In the genomic region with DNA sequence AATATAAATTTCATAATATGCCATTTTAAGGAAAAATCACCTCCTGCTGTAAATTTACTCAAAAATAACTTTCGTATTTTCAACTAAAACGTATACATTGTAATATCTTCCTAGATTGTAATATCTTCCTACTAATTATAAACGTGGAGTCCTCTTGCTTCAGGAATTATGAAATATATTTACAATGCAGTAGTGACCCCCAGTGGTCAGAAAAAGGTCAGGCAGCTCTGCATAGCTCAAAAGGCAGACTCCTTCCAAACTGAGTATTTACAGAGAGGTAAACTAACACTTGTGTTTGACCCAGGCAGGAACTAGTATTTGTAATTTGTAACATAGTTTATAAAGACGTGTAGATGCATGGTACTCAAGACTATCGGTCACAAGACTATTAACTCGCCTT, we compare ENCODE assay signal across 7 mouse cellular contexts. TPM values are rescaled to one million over a fixed set of nuclear protein-coding genes. Genes with fewer than 3 reads are reported as not detected.
DNase-seq lines count a peak whose midpoint lies in the region; ATAC-seq and TF ChIP-seq lines count a peak whose summit lies in the region.

No protein-coding gene starts in this region.

- WGBS in lung, embryonic 14.5 days = 14% methylated on average over 6 of the region's 6 CpGs

- H3K27ac ChIP-seq in lung, embryonic 14.5 days (ENCODE audit: low read depth) = no peak overlapping the region

- peak; percentile 77 for TF ChIP-seq CTCF in lung, embryonic 14.5 days (IDR thresholded peaks at IDR 0.05; ENCODE audit: low read depth)

- DNase-seq in ovary, postnatal 14 days (ENCODE audit: low spot score) = peak; percentile 54
- DNase-seq in ovary, adult 18-20 months (ENCODE audit: low spot score) = no peak
- peak; percentile 72 for DNase-seq in brain, adult 2 months (ENCODE audit: low read depth, low spot score)
- DNase-seq in embryo, embryonic 11.5 days (ENCODE audit: low read depth, low spot score) = peak; percentile 56
- peak; percentile 60 for DNase-seq in hindlimb bud, embryonic 11.5 days (ENCODE audit: extremely low spot score, low read depth, low spot score)
- DNase-seq in lung, embryonic 14.5 days = peak; percentile 92
- DNase-seq in right cerebral cortex, postnatal 36 days (ENCODE audit: low spot score in 2 of 2) = peak; percentile 6 to 32

- H3K4me1 ChIP-seq in lung, embryonic 14.5 days (ENCODE audit: insufficient read depth) = 0 out of 2 replicates have a peak, but pooled peaks cover 5% of the 10 kb centered on the region

- ATAC-seq in lung, embryonic 14.5 days (ENCODE audit: insufficient read depth) = 0 out of 2 replicates have a peak, but pooled peaks have one; percentile 44

- H3K9me3 ChIP-seq in lung, embryonic 14.5 days (ENCODE audit: low read depth, low read length) = no peaks in the 10 kb centered on the region

- no peak overlapping the region for H3K4me2 ChIP-seq in lung, embryonic 14.5 days

- H3K9ac ChIP-seq in lung, embryonic 14.5 days = no peak overlapping the region

- H3K4me3 ChIP-seq in lung, embryonic 14.5 days (ENCODE audit: low read depth, low read length) = no peak overlapping the region

- H3K36me3 ChIP-seq in lung, embryonic 14.5 days (ENCODE audit: insufficient read depth) = no peaks in the 10 kb centered on the region

- no peaks in the 10 kb centered on the region for H3K27me3 ChIP-seq in lung, embryonic 14.5 days (ENCODE audit: insufficient read depth, low read length)

RNA-seq across cellular contexts. Expression of a gene that starts 37.2 kb away (rescaled TPM):
- polyA plus RNA-seq in lung, embryonic 14.5 days (2014; fragmentation: Nextera tagmentation; extraction: Ambion mirVana) = 9.3 and 9.7 TPM in 2 replicates
